Mouse (Mus musculus): ENCODE results near the gene Rsg1.

Rsg1 gene

GRCm38 (mm10) chr4:141211646-141212045 is 2.1 kb upstream of the Rsg1 start:
- DNase-seq (ENCODE audit: extremely low read depth, low read depth), result no peak

DNA sequence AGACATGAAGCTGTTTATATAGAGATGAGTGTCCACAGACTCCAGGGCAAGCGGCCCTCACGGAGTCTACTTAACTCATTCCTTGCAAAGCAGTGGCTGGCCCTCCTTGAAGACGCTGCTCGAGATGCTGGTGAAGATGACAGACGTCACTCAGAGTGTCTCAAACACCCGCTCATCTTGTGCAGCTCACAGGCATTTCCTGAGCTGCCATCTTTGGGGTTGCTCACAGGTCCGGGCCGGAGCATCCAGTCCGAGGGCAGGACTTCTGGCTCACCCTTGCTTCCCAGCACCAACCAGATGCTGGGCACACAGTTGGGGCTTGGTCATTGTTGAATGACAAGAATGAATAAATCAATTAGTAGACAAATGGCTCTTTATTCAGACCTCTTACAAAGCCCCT is 864 bp upstream of the Rsg1 start:
- no peak for DNase-seq (ENCODE audit: extremely low read depth, low read depth)

DNA sequence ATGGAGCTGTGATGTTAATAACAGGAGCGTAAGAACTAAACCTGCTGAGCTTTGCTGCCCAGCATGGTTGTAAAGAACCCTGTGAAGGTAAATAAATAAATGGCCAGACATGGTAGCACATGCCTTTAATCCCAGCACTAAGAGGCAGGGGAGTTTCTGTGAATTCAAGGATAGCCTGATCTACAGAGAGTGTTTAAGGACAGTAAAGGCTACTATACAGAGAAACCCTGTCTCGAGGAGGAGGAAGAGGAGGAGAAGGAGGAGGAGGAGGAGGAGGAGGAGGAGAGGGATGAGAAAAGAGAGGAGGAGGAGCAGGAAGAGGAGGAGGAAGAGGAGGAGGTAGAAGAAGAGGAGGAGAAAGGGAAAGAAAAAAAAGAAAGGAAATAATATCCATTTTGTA is 414 bp upstream of the Rsg1 start:
- no peak for DNase-seq (ENCODE audit: extremely low read depth, low read depth)

DNA sequence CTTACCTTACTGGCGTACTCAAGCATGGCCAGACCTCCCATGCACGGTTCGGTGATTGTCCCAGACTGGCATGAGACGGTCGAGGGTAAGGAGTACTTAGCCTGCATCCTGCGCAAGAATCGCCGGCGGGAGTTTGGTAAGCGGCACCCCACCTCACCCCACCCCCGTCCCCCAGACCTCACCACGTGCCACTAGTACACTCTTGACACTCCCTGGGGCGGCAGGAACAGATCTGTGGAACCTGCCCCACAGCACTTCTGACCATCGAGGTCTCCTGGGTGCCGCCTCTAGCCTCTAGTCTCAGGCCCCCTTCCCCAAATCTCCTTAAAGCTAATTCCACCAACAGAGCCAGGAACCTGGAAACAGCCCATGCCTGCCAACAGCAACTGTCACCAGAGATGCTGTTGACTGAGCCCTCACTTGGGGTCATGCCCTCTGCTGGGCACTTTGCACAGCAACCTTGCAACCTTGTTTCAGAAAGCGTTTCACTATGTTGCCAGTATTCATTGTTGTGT is 638 bp downstream of the Rsg1 start:
- peak; percentile 33 for DNase-seq (ENCODE audit: extremely low read depth, low read depth)

DNA sequence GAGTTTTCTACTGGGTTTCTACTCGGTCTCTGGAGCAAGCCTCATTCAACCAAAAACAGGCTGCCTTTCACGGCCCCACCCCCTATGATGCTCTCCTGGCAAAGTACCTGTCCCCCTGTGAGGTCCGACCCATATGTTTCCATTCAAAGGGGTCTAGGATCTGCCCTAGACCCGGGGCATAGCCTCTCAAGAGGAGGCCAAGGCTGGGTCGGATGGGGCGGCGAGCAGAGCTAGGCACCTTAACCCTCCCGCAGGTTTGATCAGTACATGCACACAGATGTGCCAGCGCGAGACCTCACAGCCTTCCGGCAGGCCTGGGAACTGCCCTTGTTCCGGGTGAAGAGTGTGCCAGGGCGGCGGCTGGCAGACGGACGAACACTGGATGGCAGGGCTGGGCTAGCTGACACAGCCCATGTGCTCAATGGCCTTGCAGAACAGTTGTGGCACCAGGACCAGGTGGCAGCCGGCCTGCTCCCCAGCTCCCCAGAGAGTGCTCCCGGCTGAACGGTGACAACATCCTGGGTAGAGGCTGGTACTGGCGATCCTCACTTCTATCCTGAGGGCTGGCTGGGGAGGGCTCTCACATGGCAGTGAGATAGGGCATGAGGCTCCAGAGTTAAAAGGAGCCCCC is 5.9 kb downstream of the Rsg1 start:
- no peak for DNase-seq (ENCODE audit: extremely low read depth, low read depth)

- DNase-seq (ENCODE audit: extremely low read depth, low read depth), result no peak
These were observed 8.1 kb downstream of the Rsg1 start for GRCm38 (mm10) chr4:141221848-141222247.

DNA sequence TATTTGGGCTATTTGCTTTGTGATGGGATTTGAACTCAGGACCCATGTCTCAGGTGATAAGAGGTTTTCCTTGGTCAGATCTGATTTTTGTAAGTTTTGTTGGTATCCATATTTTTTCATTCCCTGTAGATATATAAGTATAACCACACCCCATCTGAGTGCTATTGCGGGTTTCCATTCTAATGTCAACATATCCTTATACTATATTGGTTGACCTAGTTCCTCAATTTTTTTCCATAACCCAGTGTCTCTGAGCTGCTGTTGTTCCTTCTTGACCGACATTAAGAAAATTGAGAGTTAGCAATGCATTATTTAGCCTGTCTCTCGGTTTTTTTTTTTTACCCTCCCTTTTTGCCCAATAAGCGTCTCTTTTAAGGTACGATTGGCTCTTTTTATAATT is 9.0 kb downstream of the Rsg1 start:
- no peak for DNase-seq (ENCODE audit: extremely low read depth, low read depth)

DNA sequence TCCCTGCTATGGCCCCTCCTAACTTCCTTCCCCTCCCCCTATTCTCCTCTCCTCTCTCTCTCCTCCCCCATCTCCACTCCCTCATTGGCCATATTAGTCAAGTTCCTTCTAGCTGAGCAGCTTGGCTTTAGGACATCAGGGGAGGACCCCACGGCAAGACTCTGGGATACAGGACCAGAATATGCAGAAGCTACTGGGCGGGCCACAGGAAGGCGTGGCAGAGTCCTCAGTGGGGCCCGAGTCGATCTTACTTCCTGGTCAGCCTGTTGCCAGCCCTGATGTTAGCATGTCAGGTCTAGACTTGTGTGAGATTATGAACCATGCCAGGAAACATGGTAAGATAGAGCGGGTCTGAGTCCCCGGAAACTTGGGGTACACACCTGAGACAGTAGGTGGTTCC is 14.9 kb downstream of the Rsg1 start:
- DNase-seq (ENCODE audit: extremely low read depth, low read depth), result no peak

- DNase-seq (ENCODE audit: extremely low read depth, low read depth), result no peak
These were observed 19.4 kb downstream of the Rsg1 start for GRCm38 (mm10) chr4:141233196-141233595.

DNA sequence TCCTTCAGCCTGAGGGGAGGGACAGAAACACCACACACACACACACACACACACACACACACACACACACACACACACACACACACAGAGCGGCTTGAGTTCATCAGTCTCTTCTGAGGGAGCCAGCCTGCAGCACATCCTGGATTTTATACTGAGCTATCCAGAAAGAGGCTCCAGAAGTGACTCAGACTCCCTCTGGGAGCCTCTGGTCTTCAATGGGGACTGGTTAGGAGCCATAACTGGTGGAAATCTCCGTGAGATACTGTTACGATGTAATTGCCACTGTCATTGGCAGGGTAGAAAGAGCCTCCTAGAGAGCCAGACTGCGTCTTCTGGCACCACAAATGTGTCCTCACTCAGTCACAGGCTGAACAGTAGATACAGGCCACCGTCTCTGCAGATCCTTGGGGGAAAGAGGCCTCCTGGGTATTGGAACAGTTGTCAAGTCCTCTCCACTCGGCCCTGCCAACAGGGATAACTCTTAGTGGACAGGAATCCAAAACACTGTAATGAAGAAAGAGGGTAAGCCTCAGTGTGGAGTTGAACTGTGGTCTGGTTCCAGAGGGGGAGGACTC is 21.9 kb downstream of the Rsg1 start:
- no peak for DNase-seq (ENCODE audit: extremely low read depth, low read depth)

- no peak for DNase-seq (ENCODE audit: extremely low read depth, low read depth)
These were observed 23.1 kb downstream of the Rsg1 start for GRCm38 (mm10) chr4:141236856-141237255.

GRCm38 (mm10) chr4:141238492-141239387 is 25.0 kb downstream of the Rsg1 start:
- DNase-seq (ENCODE audit: extremely low read depth, low read depth), result no peak

- peak; percentile 88 for DNase-seq (ENCODE audit: extremely low read depth, low read depth)
These were observed 25.8 kb downstream of the Rsg1 start, which contains the start of gene Arhgef19 for GRCm38 (mm10) chr4:141239388-141240125. TSS of gene Arhgef19 (plus strand) at chr4:141239499.

GRCm38 (mm10) chr4:141240617-141241016 is 26.9 kb downstream of the Rsg1 start:
- peak; percentile 69 for DNase-seq (ENCODE audit: extremely low read depth, low read depth)

DNA sequence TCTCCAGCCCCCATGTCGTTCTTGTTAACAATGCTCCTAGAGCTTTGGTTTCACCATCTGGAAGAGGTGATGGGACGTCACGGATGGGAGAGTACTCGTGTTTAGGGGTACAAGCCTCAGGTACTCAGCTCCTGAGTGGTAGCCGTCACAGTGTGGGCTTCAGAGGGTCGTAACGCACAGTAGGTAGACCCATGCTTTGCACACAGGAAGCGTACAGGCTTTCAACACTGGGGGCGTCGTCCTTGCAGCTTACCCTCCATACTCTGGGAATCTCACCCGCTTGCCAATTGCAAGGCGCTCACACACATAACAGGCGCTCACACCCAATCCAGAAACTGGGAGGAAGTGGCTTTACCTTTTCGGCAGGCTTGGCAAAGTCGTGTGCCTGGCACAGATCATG is 28.1 kb downstream of the Rsg1 start:
- DNase-seq (ENCODE audit: extremely low read depth, low read depth), result no peak

GRCm38 (mm10) chr4:141242651-141243241 is 29.0 kb downstream of the Rsg1 start:
- no peak for DNase-seq (ENCODE audit: extremely low read depth, low read depth)

- DNase-seq (ENCODE audit: extremely low read depth, low read depth), result no peak
These were observed 29.9 kb downstream of the Rsg1 start for GRCm38 (mm10) chr4:141243636-141244035.

GRCm38 (mm10) chr4:141244401-141244800 is 30.6 kb downstream of the Rsg1 start:
- DNase-seq (ENCODE audit: extremely low read depth, low read depth), result no peak

DNA sequence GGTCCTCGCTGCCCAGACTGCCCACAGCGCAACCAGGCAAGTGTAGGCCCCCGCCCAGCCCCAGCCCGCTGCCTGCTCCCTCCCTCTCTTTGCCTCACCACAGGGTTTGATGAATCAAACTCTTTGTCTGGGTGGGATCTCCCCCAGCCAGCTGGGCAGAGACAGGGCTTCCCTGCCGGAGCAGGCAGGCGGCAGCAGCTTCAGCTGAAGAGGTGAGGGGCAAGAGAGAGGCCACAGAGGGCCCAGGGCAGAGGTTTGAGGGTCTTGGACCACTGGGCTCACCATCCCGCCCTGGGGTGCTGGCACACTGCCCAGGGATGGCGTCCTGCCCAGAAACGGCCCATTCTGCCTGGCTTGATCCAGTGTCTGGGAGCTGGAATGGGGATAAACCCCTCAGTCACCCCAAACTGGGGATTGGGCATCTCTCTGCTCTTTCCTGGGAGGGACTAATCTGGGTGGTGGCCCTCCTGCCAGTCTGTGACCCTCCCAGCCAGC is 31.2 kb downstream of the Rsg1 start:
- DNase-seq (ENCODE audit: extremely low read depth, low read depth), result no peak

DNA sequence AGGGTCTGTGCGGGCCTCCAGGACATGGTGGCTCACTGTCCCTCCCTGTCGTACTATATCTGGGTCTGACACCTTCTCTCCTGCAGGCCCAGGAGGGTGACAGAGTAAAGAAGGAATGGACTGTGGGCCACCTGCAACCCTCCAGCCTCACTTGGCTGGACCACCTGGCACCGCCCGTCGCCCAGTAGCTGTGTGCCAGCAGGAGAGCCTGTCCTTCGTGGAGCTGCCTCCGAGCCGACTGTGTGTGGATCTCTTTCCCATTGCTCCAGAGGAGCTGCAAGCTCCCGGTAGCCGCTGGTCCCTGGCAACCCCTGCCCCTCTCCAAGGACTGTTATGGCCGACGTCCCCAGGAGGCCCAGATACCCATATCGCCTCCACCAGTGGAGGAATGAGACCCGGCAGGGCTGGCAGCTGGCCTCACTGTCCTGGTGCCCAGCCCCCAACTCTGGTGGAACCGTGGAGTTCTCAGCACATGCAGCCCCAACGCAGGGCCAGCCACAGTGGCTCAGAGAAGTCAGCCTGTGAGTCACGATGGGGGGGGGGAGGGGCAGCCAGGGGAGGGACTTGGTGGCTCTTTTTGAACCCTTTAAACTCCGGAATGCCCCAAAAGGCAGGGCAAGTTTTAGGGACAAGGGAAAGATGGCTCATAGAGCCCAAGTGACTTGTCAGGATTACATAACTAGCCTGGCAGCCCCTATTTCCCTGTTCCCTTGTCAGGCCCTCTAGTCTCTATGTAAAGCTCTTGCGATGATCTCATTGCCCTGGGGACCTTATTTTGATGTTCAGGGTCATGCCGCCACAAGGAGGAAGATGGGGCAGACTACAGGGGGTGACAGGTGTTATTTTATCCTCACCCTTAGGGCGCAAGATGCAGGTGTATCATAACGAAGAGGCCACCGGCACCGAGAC is 32.6 kb downstream of the Rsg1 start:
- DNase-seq (ENCODE audit: extremely low read depth, low read depth), result no peak

Data from MEL-GATA-1-ER (cell line).